Mouse (Mus musculus): ENCODE measurements around the gene Fam166b.

GRCm38 (mm10) chr4:43420305-43420704 lies 8.6 kb downstream of the Fam166b start:
- TF ChIP-seq CTCF (IDR thresholded peaks at IDR 0.05; ENCODE audit: low read depth, low read length): peak; percentile 84
- no peak for TF ChIP-seq GATA1 (IDR thresholded peaks at IDR 0.05; ENCODE audit: borderline replicate concordance, low read length)
- no peak for TF ChIP-seq GATA2 (IDR thresholded peaks at IDR 0.05; ENCODE audit: borderline replicate concordance, low read depth, low read length)
